Mouse (Mus musculus) embryo, embryonic 10 days (tissue): ENCODE results near the gene Spg7.
"Not testable (repeated sequence)": the region's sequence is repeated elsewhere in the genome, so short reads cannot be mapped to it uniquely, and the experiment has no call there.

Source experiments
- DNase-seq: peaks from one replicate; pipeline ENCODE4 v3.0.0-alpha.2; 2015; ENCODE audit warnings: low spot score

Gene Spg7

DNA sequence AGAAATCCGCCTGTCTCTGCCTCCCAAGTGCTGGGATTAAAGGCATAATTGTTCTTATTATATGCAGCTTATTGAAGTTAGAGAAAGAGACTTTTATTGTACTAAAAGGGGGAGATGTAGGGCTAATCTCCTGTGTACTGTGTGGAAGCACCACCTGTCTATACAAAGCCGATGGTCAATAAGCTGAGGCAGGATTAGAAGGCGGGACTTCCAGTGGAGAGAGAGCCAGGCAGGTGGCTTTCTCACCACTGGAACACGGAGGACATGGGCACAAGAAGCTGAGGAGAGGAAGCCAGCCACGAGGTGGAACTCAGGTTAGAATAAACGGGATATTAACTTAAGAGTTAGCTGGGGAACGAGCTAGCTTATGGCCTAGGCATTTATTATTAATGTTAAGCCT, at the start of gene Spg7:
TSS of gene Spg7 (plus strand) at position 222 of the 400 bp plus-strand sequence.
- no peak for DNase-seq

DNA sequence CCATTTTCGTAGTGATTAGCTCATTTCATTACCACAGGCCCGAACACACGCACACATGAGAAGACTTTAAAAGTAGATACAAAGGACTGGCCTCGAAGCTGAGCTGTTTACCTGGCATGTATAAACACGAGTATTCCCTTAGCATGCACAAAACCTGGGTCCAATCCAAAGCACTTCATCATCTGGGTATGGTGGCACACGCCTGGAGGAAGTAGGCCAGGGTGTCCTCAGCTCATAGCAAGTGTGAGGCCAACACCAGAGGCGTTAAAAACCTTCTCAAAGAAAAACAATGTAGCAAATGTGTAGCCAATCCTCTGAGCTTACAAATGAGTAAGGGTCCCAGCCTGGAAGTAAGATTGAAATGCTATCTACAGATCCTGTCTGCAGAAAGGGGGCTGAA, 48.3 kb upstream of the Spg7 start:
- no peak for DNase-seq

DNA sequence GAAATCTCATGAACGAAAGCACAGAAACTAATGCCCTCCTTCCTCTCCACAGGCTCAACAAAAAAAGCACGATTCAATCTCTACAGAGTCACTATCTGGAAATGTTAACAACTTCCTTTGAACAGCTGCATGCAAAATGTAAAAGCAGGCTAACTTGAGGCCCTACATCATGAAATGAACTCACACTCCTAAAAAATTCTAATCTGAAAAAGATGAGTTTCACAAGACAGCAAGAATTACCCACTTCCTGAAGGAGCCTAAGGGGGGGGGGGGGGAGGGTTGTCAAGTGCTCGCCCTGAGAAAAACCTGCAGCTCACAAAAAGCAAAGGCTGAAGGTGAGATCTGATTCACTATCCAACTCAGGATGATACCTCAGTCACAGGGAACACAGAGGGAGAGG, 47.7 kb upstream of the Spg7 start:
- no peak for DNase-seq

DNA sequence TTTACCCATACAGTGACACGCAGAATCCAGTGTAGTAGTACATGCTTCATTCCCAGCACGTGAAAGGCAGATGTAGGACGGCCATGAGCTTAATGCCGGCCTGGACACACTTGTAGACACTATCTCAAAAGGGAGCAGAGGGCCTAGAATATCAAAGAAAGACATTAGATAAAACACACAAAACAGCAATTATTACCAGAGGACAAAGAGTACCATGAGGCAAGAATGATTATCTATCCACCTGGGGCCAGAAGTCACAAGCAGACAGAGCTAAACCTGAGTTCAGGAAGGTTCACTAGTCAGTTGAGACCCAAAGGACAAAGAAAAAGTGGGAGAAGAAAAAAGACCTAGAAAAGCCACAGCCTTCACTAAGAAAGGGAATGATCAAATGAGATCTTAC, 45.6 kb upstream of the Spg7 start:
- DNase-seq: no peak

DNA sequence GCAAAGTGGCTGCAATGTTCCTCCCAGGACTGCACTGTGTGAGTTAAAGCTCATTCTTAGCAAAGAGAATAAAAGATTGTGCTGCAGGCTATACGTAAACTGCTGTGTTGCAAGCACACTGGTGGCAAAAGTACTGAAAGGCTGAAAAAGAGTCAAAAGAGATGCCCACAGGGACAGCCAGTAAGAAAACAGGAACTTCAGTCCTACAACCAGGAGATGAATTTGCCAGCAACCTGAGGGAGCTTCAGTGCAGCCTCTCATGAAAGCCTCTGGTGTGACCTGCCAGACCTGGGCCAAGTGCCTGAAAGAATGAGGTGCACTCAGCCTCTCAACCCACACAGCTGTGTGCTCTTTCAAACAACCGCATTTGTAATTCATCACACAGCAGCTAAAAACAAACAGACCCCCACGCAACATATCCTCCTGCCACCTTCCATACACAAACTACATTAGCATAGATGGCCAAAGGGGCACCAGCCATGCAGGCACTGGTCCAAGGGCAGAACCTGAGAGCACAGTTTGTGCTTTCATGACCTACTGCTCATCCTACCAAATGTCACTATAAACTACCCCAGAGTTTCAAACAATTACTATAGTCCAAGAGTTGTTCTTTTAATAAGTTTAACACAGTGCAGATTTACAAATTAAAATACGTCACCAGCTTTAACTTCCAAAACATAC, 44.1 kb upstream of the Spg7 start:
- no peak for DNase-seq

GRCm38 (mm10) chr8:123020084-123020483, 42.7 kb upstream of the Spg7 start:
- no peak for DNase-seq

DNA sequence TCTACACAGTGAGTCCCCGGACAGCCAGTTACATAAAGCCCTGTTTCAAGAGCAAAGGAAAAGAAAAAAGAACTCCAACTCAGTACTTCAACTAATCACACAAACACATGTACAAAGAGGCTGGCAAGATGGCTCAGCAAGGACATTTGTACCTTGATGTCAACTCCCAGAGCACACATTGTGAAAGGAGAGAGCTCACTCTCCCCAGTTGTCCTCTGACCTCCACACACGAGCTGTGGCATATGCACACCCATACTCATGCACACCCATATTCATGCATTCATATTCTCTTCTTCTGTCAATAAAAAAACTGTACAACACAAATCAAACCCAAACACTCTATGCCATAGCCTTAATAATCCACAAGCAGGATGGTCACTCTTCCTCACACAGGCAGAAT, 41.9 kb upstream of the Spg7 start:
- DNase-seq: no peak

GRCm38 (mm10) chr8:123021259-123021658, 41.5 kb upstream of the Spg7 start:
- DNase-seq: no peak

DNA sequence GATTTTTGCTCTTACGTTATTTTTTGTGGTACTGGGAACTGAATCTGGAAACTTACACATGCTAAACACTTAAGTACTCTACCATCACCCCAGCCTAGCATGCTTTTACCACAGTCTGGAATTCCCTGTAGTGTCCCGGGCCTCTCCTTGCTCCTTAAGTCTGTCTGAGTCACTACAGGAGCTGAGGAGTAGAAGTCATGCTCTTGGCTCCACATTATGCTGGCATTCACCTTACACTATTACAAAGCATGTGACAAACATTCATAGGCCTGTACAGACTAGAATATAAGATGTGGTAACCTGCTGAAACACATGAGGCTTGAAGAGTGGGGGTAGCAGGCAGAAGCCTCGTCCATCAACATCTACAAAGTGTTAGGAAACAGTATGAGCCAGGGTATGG, 40.0 kb upstream of the Spg7 start:
- DNase-seq: no peak

DNA sequence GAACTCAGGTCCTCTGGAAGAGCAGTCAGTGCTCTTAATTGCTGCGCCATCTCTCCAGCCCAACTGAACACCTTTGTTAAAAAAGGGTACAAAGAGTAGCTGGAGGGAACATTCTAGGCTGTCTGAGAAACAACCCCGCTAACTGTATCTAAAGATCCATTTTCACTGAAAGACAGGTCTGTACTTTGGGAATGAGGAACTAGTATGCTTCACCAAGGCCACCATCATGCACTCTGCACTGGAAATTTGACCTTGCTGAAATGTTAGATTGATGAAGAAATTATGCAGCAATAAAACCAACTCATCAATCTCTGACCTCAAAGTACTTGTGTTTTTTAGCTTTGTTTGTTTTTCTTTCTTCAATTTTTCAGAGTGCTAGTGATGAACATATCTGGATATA, 38.5 kb upstream of the Spg7 start:
- DNase-seq: no peak

DNA sequence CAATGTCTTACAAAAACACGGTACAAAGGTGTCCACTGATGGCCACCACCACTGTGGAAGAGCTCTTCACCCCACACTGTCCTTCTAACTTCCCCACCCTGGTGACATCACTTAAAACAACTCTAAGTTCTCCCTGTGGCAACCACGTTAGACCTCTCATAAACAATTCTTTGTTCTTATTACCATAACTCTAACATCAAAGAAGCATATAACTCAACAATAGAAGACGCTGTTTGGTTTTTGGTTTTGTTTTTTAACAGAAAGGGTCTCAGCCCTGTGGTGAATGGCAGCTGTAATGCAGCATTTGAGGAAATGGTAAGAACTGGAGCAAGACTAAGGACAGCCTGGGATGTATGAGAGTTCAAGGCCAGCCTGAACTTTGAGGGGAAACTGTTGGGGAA, 36.8 kb upstream of the Spg7 start:
- DNase-seq: no peak

DNA sequence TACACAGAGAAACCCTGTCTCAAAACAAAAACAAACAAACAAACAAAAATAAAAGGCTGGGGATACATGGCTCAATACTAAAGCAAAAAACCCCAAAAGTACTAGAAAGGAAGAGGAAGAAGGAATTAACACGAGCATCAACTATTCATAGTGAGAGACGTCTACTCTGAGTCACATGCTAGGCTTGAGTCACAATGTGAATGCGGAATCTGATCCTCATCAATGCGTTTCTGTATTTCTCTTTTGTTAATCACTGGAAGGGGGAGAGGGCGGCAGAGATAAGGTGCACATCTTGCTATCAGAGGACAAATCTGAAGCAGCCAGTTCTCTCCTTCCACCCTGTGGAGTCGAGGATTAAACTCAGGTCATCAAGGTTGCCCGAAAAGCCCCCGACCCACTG, 35.0 kb upstream of the Spg7 start:
- no peak for DNase-seq

- DNase-seq: not testable (repeated sequence)
Measured at GRCm38 (mm10) chr8:123030091-123030490, 32.7 kb upstream of the Spg7 start.

- no peak for DNase-seq
Measured at GRCm38 (mm10) chr8:123031321-123031978, 31.3 kb upstream of the Spg7 start.

DNA sequence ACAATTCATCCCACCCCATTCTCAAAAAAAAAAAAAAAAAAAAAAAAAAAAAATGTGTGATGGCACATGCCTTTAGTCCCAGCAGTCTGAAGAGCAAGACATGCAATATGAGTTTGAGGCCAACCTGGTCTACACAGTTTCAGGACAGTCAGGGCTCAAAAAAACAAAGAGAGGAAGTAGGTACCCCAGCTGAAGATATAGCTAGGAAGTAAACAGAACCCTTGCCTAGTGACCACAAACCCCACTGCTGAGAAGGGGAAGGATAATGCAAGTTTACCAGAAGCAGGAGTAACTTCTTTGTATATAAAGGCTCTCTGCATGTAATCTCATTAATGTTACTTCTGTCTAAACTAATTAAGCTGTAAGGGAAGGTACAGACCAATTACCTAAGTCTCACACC, 30.0 kb upstream of the Spg7 start:
- no peak for DNase-seq

- no peak for DNase-seq
Measured at GRCm38 (mm10) chr8:123033431-123033830, 29.3 kb upstream of the Spg7 start.

GRCm38 (mm10) chr8:123034171-123034570, 28.6 kb upstream of the Spg7 start:
- no peak for DNase-seq

DNA sequence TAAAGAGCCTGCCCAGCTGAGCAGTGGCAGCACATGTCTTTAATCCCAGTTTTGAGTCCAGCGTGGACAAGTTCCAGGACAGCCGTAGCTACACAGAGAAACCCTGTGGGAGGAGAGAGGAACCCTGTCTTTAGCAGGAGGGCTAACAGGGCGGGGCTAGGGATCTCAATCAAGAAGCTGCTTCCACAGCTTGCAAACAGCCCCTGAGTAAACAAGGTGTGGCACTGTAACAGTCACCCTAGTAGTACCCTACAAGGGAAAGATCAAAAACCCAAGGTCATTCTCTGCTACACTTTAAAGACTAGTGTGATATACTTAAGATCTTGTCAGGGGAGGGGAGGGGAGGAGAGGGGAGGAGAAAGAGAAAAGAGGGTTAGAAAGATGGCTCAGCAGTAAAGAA, 25.8 kb upstream of the Spg7 start:
- no peak for DNase-seq

DNA sequence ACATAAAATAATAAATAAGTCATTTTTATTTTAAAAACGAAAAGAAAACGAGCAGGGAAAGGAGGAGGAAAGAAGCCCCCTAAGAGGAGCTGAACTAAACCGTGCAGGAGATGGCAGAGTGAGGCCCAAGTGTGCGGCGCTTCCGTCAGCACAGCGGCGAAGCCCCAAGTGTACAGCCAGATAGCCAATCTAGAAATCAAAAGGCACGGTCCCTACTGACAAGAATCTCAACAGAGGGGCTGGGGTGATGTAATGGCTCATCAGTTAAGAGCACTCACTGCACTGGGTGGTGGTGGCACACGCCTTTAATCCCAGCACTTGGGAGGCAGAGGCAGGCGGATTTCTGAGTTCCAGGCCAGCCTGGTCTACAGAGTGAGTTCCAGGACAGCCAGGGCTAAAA, 25.3 kb upstream of the Spg7 start:
- no peak for DNase-seq

DNA sequence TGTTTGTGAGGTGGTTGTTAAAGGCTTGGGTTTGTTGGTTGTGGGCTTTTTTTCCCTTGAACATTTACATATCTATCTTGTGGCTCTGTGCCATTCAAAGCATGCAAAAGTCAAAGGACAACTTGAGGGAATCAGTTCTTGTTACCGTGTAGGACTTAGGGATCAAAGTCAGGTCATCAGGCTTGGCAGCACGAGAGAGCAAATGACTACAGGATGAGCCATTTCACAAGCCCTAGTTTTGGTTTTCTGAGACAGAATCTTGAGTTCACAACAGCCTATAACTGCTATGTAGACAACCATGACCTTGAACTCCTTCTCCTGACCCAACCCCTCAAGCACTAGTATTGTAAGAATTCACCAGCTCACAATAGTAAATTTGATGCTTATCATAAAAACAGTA, 24.4 kb upstream of the Spg7 start:
- no peak for DNase-seq

GRCm38 (mm10) chr8:123039376-123040109, 23.2 kb upstream of the Spg7 start:
- DNase-seq: no peak

GRCm38 (mm10) chr8:123040110-123040650, 22.6 kb upstream of the Spg7 start:
- peak; percentile 74 for DNase-seq
